In the genomic region with DNA sequence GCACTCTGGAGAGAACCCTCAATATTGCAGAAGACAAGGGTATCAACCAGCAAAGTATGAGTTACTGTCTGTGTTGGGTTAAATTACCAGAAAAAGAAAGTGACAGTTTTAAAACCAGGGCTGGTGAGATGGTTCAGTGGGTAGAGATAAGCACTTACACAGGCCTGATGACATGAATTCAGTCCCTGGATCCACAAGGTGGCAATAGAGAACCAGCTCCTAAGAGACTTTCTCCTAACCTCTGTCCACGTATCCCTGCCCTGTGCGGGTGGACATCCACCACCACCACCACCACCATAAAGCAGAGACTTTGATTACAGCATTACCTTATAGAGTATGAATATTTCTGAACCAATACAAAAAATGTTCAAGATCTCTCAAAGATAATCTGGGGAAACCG, we compare ENCODE assay signal across 9 mouse cellular contexts. TPM values are rescaled to one million over a fixed set of nuclear protein-coding genes. Genes with fewer than 3 reads are reported as not detected.
DNase-seq lines count a peak whose midpoint lies in the region; ATAC-seq and TF ChIP-seq lines count a peak whose summit lies in the region.
"Had no signal": no experiment of that assay in that cellular context is flagged by ENCODE, and none has a peak within 500 bp of the region (broad histone marks: within the 10 kb centered on the region; RNA-seq: fewer than 3 reads in every experiment).

No protein-coding gene starts in this region.

- no peak overlapping the region for H3K4me2 ChIP-seq in kidney, embryonic 16.5 days (replicated peaks; ENCODE audit: low read depth, low read length)

- in situ Hi-C loops in Patski (cut with MboI; ENCODE audit: low pct_unique_long_range_greater_than_20kb), result loop anchor here (25.0 kb wide), 1 partner anchor 870 kb away; no protein-coding TSS in a partner anchor

- CTCF ChIA-PET in Patski (lab: Charles Lee), result interaction anchor here (0.9 to 2.4 kb wide), 8 partner anchors 11 to 852 kb away, joined by 3 to 7 read pairs (median 5); no protein-coding TSS in a partner anchor

- no peak for ATAC-seq in kidney, embryonic 16.5 days (ENCODE audit: low FRiP score, low TSS enrichment)
- peak; percentile 57 for ATAC-seq in Patski
- no peak for ATAC-seq in megakaryocyte, adult 5-6 weeks (ENCODE audit: poor library complexity, severe bottlenecking)

- POLR2A ChIA-PET in Patski (lab: Charles Lee), result no interaction called here

- peak; percentile 42 for TF ChIP-seq CTCF in kidney, adult 2 months (conservative IDR thresholded peaks at IDR 0.05; ENCODE audit: insufficient read depth, insufficient read length, low read depth, low read length)
- peak; percentile 59 for TF ChIP-seq CTCF in Patski (IDR thresholded peaks at IDR 0.05)

- H3K9ac ChIP-seq in kidney, embryonic 16.5 days (replicated peaks; ENCODE audit: low read length), result no peak overlapping the region

- peak; percentile 28 for DNase-seq in kidney, adult 2 months
- no peak for DNase-seq in Patski (ENCODE audit: low read depth, low spot score)
- DNase-seq in embryo, embryonic 11 days, result peak; percentile 39
- DNase-seq in retina, adult 2 months (ENCODE audit: low read depth, low spot score), result peak; percentile 29
- no peak for DNase-seq in spleen, adult 12 weeks (ENCODE audit: low spot score)
- DNase-seq: gastrocnemius, postnatal 36 days had no signal

- no peaks in the 10 kb centered on the region for H3K27me3 ChIP-seq in kidney, adult 2 months (replicated peaks; ENCODE audit: control insufficient read depth, insufficient read depth, low read length)
- no peaks in the 10 kb centered on the region for H3K27me3 ChIP-seq in kidney, embryonic 16.5 days (ENCODE audit: insufficient read depth, low read length)
- H3K27me3 ChIP-seq in Patski, result no peaks in the 10 kb centered on the region

- H3K4me3 ChIP-seq in kidney, adult 2 months (ENCODE audit: insufficient read depth, low read depth, low read length), result no peak overlapping the region
- no peak overlapping the region for H3K4me3 ChIP-seq in kidney, embryonic 16.5 days (ENCODE audit: low read length)
- H3K4me3 ChIP-seq: myocyte had no signal

- H3K9me3 ChIP-seq in kidney, embryonic 16.5 days (ENCODE audit: low read length), result no peaks in the 10 kb centered on the region

- 58% methylated on average over 3 of the region's 3 CpGs for WGBS in kidney, adult 2 months
- WGBS in kidney, embryonic 16.5 days, result 50% methylated on average over 3 of the region's 3 CpGs

- H3K36me3 ChIP-seq in kidney, adult 2 months (ENCODE audit: control insufficient read depth, insufficient read depth, low read length), result no peaks in the 10 kb centered on the region; the same call in 1 of the 2 replicates
- 0 out of 2 replicates have a peak, but pooled peaks cover 7% of the 10 kb centered on the region for H3K36me3 ChIP-seq in kidney, embryonic 16.5 days (ENCODE audit: insufficient read depth, low read length)

- H3K27ac ChIP-seq in kidney, adult 2 months (ENCODE audit: insufficient read depth, low read depth, low read length), result no peak overlapping the region
- no peak overlapping the region for H3K27ac ChIP-seq in kidney, embryonic 16.5 days (ENCODE audit: low read length)

- no peak for TF ChIP-seq POLR2A in kidney, adult 2 months (IDR thresholded peaks at IDR 0.05; ENCODE audit: low read depth, low read length)

- no peaks in the 10 kb centered on the region for H3K4me1 ChIP-seq in kidney, adult 2 months (ENCODE audit: control insufficient read depth, insufficient read depth, low read length)
- H3K4me1 ChIP-seq in kidney, embryonic 16.5 days (ENCODE audit: insufficient read depth, low read length), result no peaks in the 10 kb centered on the region

RNA-seq across cellular contexts. Expression of gene Prdm10, which starts 51.6 kb away (rescaled TPM):
- polyA plus RNA-seq in kidney, adult 2 months (2012; rRNA removed), result 4.1 and 4.9 TPM in 2 replicates
- 5.4 and 5.8 TPM in 2 replicates for polyA plus RNA-seq in kidney, embryonic 16.5 days (2015; fragmentation: Nextera tagmentation; extraction: Ambion mirVana)
- polyA plus RNA-seq in Patski (2021), result 9.0 TPM
- 10.4 and 13.3 TPM in 2 replicates for total RNA-seq in megakaryocyte, adult 5-6 weeks (2015)
- 8.3 and 9.4 TPM in 2 replicates for total RNA-seq in megakaryocyte, adult 5-6 weeks (2017)

RNA-seq across cellular contexts. Expression of gene Nfrkb, which starts 54.1 kb away (rescaled TPM):
- 12.4 and 13.8 TPM in 2 replicates for polyA plus RNA-seq in kidney, adult 2 months (2012; rRNA removed)
- polyA plus RNA-seq in kidney, embryonic 16.5 days (2015; fragmentation: Nextera tagmentation; extraction: Ambion mirVana), result 21.9 and 23.4 TPM in 2 replicates
- polyA plus RNA-seq in Patski (2021), result 18.2 TPM
- total RNA-seq in megakaryocyte, adult 5-6 weeks (2015), result 12.9 and 14.5 TPM in 2 replicates
- total RNA-seq in megakaryocyte, adult 5-6 weeks (2017), result 13.5 and 17.1 TPM in 2 replicates

Comparison
In these comparisons a context has a peak if more than half of its experiments do, and no peak if none do; other contexts are left out.
1. DNase-seq: peak in kidney, adult 2 months (single experiment), embryo, embryonic 11 days (single experiment) and retina, adult 2 months (single experiment); none in Patski (single experiment) and spleen, adult 12 weeks (single experiment).